Mouse (Mus musculus) bone marrow, adult 2 months (tissue): ENCODE results near the gene Fbxl5. TPM values are rescaled to one million over a fixed set of nuclear protein-coding genes. Genes with fewer than 3 reads are reported as not detected.
A peak's percentile ranks its signal among the peaks of the same experiment; 100 is the strongest.

ENCODE experiments used
- H3K27ac ChIP-seq: fragments of 200-500 bp; 2 replicates; pipeline ENCODE4 v1.5.1; 2012; ENCODE audit warnings: low read depth, mild to moderate bottlenecking, control low read depth, inconsistent platforms, low read length; ENCODE audit not compliant: control insufficient read depth, poor library complexity, insufficient read depth
- H3K4me1 ChIP-seq: fragments of 200-500 bp; 2 replicates; pipeline ENCODE4 v1.6.1; 2011; ENCODE audit warnings: low read length; ENCODE audit not compliant: control insufficient read depth, insufficient read depth
- H3K4me3 ChIP-seq: fragments of 200-500 bp; replicated peaks from 2 replicates; pipeline ENCODE3; 2011; ENCODE audit warnings: mild to moderate bottlenecking, low read depth, low read length, control low read depth; ENCODE audit not compliant: control insufficient read depth
- CTCF ChIP-seq: fragments of 200-500 bp; IDR thresholded peaks from 2 replicates; pipeline ENCODE4 v1.5.1; 2011; ENCODE audit warnings: low read length, control low read depth; ENCODE audit not compliant: control insufficient read depth, insufficient read depth
- POLR2A ChIP-seq: fragments of 200-500 bp; IDR thresholded peaks from 2 replicates; pipeline ENCODE4 v1.6.1; 2011; ENCODE audit warnings: low read depth, mild to moderate bottlenecking, control low read depth, low read length, borderline replicate concordance; ENCODE audit not compliant: control insufficient read depth
- WGBS: fragments of 180-500 bp; shearing (Covaris S2); methylation state at CpG from one replicate; pipeline ENCODE4 v1.1.7; 2018; 5-methylcytosine and 5-hydroxymethylcytosine counted together
- polyA plus RNA-seq: library from polyadenylated mRNA; stranded (reverse); fragments of >200 nt; gene quantifications from 2 replicates; pipeline ENCODE4 v1.2.4, GENCODE M21; 2011; ENCODE audit warnings: low replicate concordance; ENCODE audit not compliant: missing spikeins, insufficient read depth, insufficient read length

The Fbxl5 gene
- polyA plus RNA-seq, 1 experiment: 22.8 TPM

DNA sequence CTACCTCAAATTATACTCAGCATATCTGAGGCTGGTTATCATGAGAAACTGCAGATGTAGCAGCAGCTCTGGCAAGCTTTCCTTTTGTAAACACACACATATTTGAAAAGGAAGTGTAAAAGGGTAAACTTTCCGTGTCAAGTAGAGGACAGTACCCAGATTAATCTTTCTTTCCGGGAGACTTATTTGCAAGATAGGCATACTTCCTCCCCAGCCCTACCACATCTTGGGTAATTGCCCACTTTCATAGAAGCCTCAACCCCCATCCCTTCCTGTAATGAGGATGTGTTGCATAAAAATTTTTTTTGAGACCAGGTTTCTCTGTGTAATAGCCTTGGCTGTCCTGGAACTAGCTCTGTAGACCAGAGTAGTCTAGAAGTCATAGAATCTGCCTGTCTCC is 34.3 kb upstream of the Fbxl5 start:
- peaks cover 9% of the 10 kb centered on the region for H3K4me1 ChIP-seq
- 1% methylated on average over 2 of the region's 2 CpGs for WGBS
- no peak overlapping the region for H3K4me3 ChIP-seq
- TF ChIP-seq CTCF (no peak), POLR2A (no peak)
- peak overlapping the region; percentile 78 for H3K27ac ChIP-seq

DNA sequence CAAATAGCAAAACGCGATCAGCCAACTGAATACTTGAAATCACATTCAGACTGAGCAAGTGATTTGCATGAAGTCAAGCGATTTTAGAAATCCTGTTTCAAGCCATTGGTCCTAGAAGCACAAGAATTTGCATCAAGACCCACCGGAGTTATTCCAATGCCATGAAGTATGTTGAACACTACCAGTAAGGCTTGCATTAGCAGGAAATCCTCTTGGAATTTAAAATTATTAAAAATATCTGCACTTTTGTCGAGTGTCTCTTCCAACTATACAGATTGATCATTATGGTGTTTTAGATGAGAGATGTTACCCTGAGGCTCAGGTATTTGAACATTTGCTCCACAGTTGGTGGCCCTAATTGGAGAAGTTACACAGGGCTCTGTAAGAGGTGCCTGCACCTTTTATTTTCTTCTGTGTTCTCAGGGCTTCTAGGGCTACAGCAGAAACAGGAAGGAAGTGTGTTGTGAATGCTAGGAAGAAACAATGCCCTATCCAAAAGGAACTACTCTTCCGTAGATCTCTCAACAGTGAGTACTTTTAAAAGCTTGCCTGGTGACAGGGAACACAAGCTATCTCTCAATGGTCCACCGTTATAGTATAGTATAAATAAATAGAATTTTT is 32.5 kb upstream of the Fbxl5 start:
- 47% methylated on average over 7 of the region's 7 CpGs for WGBS
- H3K27ac ChIP-seq: peak overlapping the region; percentile 54; the same call in 1 of the 2 replicates
- TF ChIP-seq POLR2A: no peak
- no peak for TF ChIP-seq CTCF

DNA sequence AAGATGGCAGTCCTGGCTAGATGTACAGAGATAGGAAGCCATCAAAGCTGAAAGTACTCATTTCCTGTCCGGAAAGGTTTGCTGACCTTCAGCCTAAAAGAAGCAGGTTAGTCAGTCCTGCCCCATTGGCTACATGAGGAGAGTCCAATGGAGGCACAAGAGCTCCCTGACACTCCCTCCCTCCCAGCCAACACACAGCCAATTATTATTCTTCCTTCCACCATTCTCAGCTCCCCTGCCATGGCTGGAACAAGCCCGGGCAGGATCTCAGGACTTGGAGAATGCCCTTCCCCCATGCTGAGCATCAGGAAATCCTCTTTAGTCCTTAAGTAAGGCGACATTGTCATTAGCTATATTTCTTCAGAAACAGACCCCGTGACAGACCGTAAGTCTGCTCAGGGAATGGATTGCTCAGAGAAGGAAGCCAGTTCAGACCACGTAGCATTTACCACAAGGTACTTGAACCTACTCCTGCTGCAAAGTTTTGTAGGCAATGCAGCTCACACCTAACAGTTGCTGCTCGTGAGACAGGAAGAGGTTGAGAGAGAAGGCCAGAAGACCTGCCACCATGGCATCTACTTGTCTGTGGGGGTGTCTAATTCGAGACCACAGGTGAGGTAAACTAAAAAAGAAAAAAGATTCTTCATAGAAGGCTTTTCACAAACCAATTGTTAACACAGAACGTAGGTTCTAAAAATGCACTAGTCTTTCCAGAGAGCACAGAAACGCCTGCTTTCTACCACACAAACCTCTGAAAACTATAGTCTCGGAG is 31.8 kb upstream of the Fbxl5 start:
- WGBS: 34% methylated on average over 11 of the region's 11 CpGs
- TF ChIP-seq POLR2A (no peak), CTCF (no peak)

More for the DNA sequence above, 32.5 kb upstream of the Fbxl5 start:
- Histone ChIP-seq H3K4me1 (peaks cover 9% of the 10 kb centered on the region), H3K4me3 (no peak overlapping the region)

DNA sequence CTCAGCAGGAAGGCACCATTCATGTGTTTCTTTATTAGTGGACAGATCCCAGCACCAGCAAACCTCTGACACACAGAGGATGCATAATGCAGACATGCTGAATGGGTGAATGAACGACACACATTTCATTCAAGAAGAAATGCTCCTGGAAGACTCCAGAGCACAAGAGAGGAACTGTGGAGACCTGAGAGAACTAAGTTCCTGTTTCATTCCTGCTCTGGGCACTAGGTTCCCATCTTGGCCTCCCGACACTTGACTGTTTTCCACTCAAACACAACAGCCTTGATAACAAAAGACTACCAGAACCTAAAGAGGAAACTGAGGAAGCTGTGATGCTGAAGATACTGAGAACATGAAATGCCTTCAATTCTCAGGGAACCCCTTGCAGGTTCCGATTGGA is 26.8 kb upstream of the Fbxl5 start:
- Histone ChIP-seq H3K4me1 (peaks cover 3% of the 10 kb centered on the region; the same call in 1 of the 2 replicates), H3K4me3 (no peak overlapping the region), H3K27ac (no peak overlapping the region)
- TF ChIP-seq CTCF (no peak), POLR2A (no peak)
- 62% methylated on average over 3 of the region's 3 CpGs for WGBS

More for the DNA sequence above, 31.8 kb upstream of the Fbxl5 start:
- Histone ChIP-seq H3K27ac (peak overlapping the region; percentile 54), H3K4me1 (peaks cover 9% of the 10 kb centered on the region), H3K4me3 (no peak overlapping the region)

DNA sequence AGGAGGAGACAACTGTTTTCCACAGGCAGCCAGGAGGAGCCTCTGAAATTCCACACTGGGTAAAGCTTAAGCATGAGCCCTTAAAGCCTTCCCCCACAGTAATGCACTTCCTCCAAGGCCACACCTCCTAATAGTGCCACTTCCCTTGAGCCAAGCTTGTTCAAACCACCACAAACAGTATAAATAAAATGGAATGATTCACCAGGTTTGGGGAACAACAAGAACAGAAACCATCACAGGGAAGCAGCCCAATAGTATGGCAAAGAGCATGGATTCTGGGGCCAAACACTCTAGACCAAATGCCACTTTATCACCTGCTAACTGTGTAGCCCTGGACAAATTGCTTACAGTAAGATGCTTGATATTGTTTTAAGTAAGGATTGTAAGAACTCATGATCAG is 26.1 kb upstream of the Fbxl5 start:
- H3K27ac ChIP-seq: no peak overlapping the region
- H3K4me3 ChIP-seq: no peak overlapping the region
- TF ChIP-seq POLR2A (no peak), CTCF (no peak)
- no peaks in the 10 kb centered on the region; the same call in 1 of the 2 replicates for H3K4me1 ChIP-seq

DNA sequence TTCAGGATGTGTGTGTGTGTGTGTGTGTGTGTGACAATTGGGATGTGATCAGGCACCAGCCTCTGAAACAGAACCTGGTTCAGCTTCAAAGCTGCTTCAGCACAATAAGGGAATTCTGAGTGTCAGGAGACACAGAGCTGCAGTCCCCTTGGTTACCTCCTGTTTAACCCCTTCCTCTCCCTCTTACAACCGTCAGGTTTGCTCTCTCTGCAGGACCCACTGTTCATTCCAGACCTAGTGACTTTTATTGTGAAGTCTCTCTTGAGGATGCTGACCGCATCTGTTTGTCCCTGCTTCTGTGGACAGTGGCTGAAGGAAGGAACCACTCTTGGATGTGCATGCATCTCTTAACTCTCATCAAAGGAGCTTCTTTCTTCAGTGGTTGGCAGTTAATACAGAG is 24.8 kb upstream of the Fbxl5 start:
- 85% methylated on average over 2 of the region's 2 CpGs for WGBS
- H3K4me1 ChIP-seq: peaks cover 2% of the 10 kb centered on the region; the same call in 1 of the 2 replicates
- TF ChIP-seq POLR2A: no peak
- TF ChIP-seq CTCF: no peak
- H3K4me3 ChIP-seq: no peak overlapping the region
- no peak overlapping the region; the same call in 1 of the 2 replicates for H3K27ac ChIP-seq

DNA sequence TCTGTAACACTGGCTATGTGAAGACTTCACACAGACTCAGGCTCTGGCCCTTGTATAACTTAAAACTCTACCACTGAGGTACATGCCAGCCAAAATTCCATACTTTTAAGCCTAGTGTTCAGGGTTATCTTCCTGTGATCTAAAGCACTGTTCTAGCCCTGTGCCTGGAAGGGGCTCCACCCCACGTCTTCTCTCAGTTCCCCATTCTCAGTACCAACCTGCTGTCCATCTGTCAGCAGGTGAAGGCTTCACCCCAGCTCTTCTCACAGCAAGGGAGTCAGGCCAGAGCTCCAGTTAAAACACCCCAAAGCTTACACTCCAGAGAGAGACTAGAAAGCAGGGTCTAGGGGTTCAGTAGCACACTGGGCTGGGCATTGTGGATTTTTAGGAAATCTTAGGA is 24.2 kb upstream of the Fbxl5 start:
- TF ChIP-seq POLR2A (no peak), CTCF (no peak)
- H3K27ac ChIP-seq: no peak overlapping the region
- H3K4me3 ChIP-seq: no peak overlapping the region
- WGBS: 11% methylated on average over 1 of the region's 1 CpGs
- peaks cover 2% of the 10 kb centered on the region; the same call in 1 of the 2 replicates for H3K4me1 ChIP-seq

DNA sequence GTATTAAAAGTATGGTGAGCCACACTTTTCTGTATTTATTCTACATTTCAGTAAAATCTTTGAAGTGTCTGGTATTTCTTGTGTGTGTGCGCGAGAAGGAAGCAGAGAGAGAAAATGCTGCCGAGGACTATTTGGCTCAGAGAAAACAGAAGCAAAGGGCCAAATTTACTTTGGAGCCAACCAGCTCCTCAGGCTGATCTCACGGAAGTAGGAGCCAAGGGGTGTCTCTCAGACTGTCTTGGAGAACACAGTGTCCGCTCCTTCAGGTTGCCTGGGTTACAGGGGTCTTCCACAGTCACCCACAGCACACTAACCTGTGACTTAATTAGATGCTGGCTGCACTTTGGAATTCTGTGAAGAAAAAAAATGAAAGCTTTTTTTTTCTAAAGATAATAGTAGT is 23.6 kb upstream of the Fbxl5 start:
- Histone ChIP-seq H3K4me1 (peaks cover 2% of the 10 kb centered on the region; the same call in 1 of the 2 replicates), H3K27ac (no peak overlapping the region), H3K4me3 (no peak overlapping the region)
- WGBS: 84% methylated on average over 5 of the region's 5 CpGs
- TF ChIP-seq POLR2A (no peak), CTCF (no peak)
